10 mouse cellular contexts compared by ENCODE assay signal in the genomic region with DNA sequence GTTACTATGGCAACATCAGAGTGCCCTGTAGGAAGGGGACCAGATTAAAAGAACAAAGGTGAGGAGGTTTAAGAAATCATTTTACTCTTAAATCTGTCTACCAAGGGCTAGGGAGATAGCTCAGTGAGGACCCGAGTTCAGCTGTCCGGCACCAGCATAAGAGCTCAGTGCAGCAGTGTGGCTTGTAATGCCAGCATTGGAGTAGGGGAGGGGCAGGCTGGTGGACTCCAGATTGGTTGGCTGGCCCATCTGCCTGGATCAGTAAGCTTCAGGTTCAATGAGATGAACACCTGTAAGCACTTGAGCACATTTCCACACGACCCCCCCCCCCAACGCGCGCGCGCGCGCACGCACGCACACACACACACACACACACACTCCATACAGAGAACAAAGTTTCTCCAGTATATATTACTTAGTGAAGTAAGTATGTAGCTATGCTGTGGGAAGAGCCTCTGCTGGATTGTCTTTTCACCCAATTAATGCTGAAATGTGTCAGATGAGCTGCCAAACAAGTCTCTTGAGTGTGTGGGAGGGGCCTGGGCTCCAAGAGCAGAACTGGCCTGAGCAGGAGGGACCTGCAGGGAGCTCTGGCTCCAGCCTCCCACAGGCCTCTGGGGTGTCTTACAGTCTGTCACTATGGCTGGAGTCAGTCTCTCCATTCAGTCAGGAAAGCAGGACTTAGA.
DNase-seq lines count a peak whose midpoint lies in the region; ATAC-seq and TF ChIP-seq lines count a peak whose summit lies in the region.
"Had no signal": no experiment of that assay in that cellular context is flagged by ENCODE, and none has a peak within 500 bp of the region (broad histone marks: within the 10 kb centered on the region; RNA-seq: fewer than 3 reads in every experiment).

No protein-coding gene starts in this region.

- H3K9me3 ChIP-seq in embryonic facial prominence, embryonic 15.5 days (replicated peaks) = no peaks in the 10 kb centered on the region
- no peaks in the 10 kb centered on the region for H3K9me3 ChIP-seq in limb, embryonic 15.5 days
- H3K9me3 ChIP-seq in stomach, postnatal 0 days (ENCODE audit: control insufficient read depth, low read length) = no peaks in the 10 kb centered on the region

- H3K27me3 ChIP-seq in embryonic facial prominence, embryonic 15.5 days = no peaks in the 10 kb centered on the region
- H3K27me3 ChIP-seq in limb, embryonic 15.5 days = no peaks in the 10 kb centered on the region
- no peaks in the 10 kb centered on the region for H3K27me3 ChIP-seq in stomach, postnatal 0 days (ENCODE audit: control insufficient read depth, insufficient read depth, low read length)
- H3K27me3 ChIP-seq: CH12.LX had no signal

- peaks cover 22% of the 10 kb centered on the region for H3K4me1 ChIP-seq in embryonic facial prominence, embryonic 15.5 days
- H3K4me1 ChIP-seq in limb, embryonic 15.5 days = peaks cover 17% of the 10 kb centered on the region
- peaks cover 3% of the 10 kb centered on the region for H3K4me1 ChIP-seq in stomach, postnatal 0 days (replicated peaks; ENCODE audit: control insufficient read depth, insufficient read depth)

- peak; percentile 14; the same call in 1 of the 2 replicates for TF ChIP-seq CTCF in stomach, postnatal 0 days (IDR thresholded peaks at IDR 0.05; ENCODE audit: low read depth)

- no peak overlapping the region for H3K4me2 ChIP-seq in embryonic facial prominence, embryonic 15.5 days (replicated peaks)
- no peak overlapping the region for H3K4me2 ChIP-seq in limb, embryonic 15.5 days
- H3K4me2 ChIP-seq in stomach, postnatal 0 days (replicated peaks; ENCODE audit: low read depth) = no peak overlapping the region

- DNase-seq in frontal cortex, postnatal 14 days (ENCODE audit: low spot score in 2 of 2) = no peak
- peak; percentile 13 for DNase-seq in 3T3-L1 (ENCODE audit: low read depth, low spot score)
- peak; percentile 27 for DNase-seq in stomach, postnatal 0 days (ENCODE audit: low spot score)
- DNase-seq in thymus, postnatal 10 days (ENCODE audit: low spot score in 2 of 2) = no peak
- DNase-seq in embryo, embryonic 10.5 days (ENCODE audit: low spot score) = no peak

- 0 out of 2 replicates have a peak, but pooled peaks have one; percentile 31 for ATAC-seq in frontal cortex, adult (ENCODE audit: low TSS enrichment)
- peak; percentile 60 for ATAC-seq in embryonic facial prominence, embryonic 15.5 days (ENCODE audit: insufficient number of reproducible peaks, low FRiP score, low TSS enrichment, low read depth)
- peak; percentile 83 for ATAC-seq in limb, embryonic 15.5 days (ENCODE audit: insufficient number of reproducible peaks, low FRiP score, low TSS enrichment, low read depth)
- ATAC-seq in stomach, postnatal 0 days (ENCODE audit: low FRiP score, low TSS enrichment) = peak; percentile 46; the same call in 1 of the 2 replicates

- no peaks in the 10 kb centered on the region for H3K36me3 ChIP-seq in embryonic facial prominence, embryonic 15.5 days
- H3K36me3 ChIP-seq in limb, embryonic 15.5 days = peaks cover 10% of the 10 kb centered on the region
- peaks cover 6% of the 10 kb centered on the region for H3K36me3 ChIP-seq in stomach, postnatal 0 days (ENCODE audit: control insufficient read depth, insufficient read depth, low read length)

- no peak overlapping the region for H3K9ac ChIP-seq in embryonic facial prominence, embryonic 15.5 days
- no peak overlapping the region for H3K9ac ChIP-seq in limb, embryonic 15.5 days
- H3K9ac ChIP-seq in stomach, postnatal 0 days (ENCODE audit: low read length) = no peak overlapping the region
- H3K9ac ChIP-seq: liver, embryonic 14.5 days had no signal

- no peak overlapping the region for H3K4me3 ChIP-seq in embryonic facial prominence, embryonic 15.5 days (replicated peaks)
- H3K4me3 ChIP-seq in limb, embryonic 15.5 days = no peak overlapping the region
- no peak overlapping the region for H3K4me3 ChIP-seq in stomach, postnatal 0 days (ENCODE audit: low read depth, low read length)

- no peak for TF ChIP-seq EP300 in stomach, postnatal 0 days (optimal IDR thresholded peaks at IDR 0.05)

- peak overlapping the region; percentile 78 for H3K27ac ChIP-seq in embryonic facial prominence, embryonic 15.5 days (replicated peaks)
- H3K27ac ChIP-seq in limb, embryonic 15.5 days = peak overlapping the region; percentile 73
- H3K27ac ChIP-seq in stomach, postnatal 0 days (replicated peaks) = peak overlapping the region; percentile 73
- H3K27ac ChIP-seq: liver, embryonic 14.5 days had no signal

- 85% methylated on average over 12 of the region's 12 CpGs for WGBS in embryonic facial prominence, embryonic 15.5 days
- WGBS in limb, embryonic 15.5 days = 80% methylated on average over 12 of the region's 12 CpGs
- 89% methylated on average over 12 of the region's 12 CpGs for WGBS in stomach, postnatal 0 days

Comparison
In these comparisons a context has a peak if more than half of its experiments do, and no peak if none do; other contexts are left out.
1. ATAC-seq: peak in every context shown above with its lines; median percentile 83 in limb, embryonic 15.5 days; 60 in embryonic facial prominence, embryonic 15.5 days; 46 in stomach, postnatal 0 days; 31 in frontal cortex, adult.
2. DNase-seq: peak in 3T3-L1 (single experiment) and stomach, postnatal 0 days (single experiment); none in frontal cortex, postnatal 14 days (0 of 2), thymus, postnatal 10 days (0 of 2) and embryo, embryonic 10.5 days (single experiment).
3. Peak in every context shown above with its lines, with median percentiles within 50 percentile points of each other: H3K27ac ChIP-seq.